Mouse (Mus musculus) left cerebral cortex, adult 11 months (tissue): ENCODE measurements around the gene Trp53i11.

Experiments used
- DNase-seq: peaks from one replicate; pipeline ENCODE4 v3.0.0; 2022; ENCODE audit warnings: low spot score

The Trp53i11 gene

DNA sequence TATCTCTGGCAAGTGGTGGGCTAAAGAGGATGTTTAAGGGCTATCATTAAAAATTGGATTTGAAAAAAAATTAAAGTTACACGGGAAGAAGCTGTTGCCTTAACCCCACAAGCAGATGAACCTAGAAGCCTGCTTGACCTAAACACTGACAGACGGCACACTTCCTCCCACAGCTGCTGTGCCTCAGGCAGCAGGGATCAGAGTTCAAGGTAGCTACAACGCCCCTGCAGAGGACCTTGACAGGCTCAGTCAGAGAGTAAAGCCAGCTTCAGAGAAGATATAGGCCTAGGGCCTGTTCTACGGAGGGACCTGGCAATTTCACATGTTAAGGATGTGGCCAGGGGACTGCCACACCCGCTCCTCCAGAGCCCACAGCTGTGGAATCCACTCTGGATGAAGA, 14.9 kb upstream of the Trp53i11 start:
- no peak for DNase-seq

DNA sequence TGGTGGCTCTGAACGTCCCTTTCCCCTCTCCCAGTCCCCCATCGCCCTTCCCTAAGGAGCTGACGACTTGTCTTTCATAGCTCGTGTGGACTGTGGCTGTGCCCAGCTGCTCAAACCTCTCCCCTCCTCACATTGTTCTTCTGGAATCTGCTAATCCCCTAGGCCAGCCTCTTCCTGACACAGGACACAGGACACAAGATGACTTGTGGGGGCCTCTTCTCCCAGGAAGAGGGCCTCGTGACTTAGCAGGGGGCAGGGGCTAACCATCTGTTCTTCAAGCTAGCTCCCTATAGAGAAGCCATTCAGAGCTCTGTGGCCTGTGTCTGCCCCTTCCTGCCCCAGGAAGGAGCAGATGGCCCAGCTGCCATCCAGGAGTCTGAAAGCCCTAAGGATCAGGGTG, 13.2 kb upstream of the Trp53i11 start:
- no peak for DNase-seq

- DNase-seq, result no peak
Measured at GRCm38 (mm10) chr2:93175278-93175677, 12.1 kb upstream of the Trp53i11 start.

- DNase-seq, result no peak
Measured at GRCm38 (mm10) chr2:93175721-93176120, 11.6 kb upstream of the Trp53i11 start.

- DNase-seq, result no peak
Measured at GRCm38 (mm10) chr2:93176193-93176798, 11.1 kb upstream of the Trp53i11 start.

GRCm38 (mm10) chr2:93176871-93177667, 10.3 kb upstream of the Trp53i11 start:
- DNase-seq, result no peak

GRCm38 (mm10) chr2:93177668-93178312, 9.6 kb upstream of the Trp53i11 start:
- DNase-seq, result no peak

DNA sequence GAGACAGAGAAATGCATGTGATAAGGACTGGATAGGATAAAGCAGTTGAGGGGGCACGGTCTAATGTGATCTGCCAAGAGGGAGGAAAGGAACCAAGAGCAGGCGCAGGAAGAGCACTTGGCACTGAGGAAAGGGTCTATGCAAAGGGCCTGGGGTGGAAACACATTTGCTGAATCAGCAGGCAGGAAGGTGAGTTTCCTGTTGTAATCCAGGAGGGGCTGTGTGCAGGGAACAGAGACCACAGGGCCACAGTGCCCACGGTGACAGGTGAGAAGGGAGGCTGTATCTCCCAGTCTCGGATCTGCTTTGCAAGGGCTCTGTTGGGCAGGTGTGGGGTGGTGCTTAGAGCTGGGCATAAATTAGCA, 9.1 kb upstream of the Trp53i11 start:
- DNase-seq, result no peak

DNA sequence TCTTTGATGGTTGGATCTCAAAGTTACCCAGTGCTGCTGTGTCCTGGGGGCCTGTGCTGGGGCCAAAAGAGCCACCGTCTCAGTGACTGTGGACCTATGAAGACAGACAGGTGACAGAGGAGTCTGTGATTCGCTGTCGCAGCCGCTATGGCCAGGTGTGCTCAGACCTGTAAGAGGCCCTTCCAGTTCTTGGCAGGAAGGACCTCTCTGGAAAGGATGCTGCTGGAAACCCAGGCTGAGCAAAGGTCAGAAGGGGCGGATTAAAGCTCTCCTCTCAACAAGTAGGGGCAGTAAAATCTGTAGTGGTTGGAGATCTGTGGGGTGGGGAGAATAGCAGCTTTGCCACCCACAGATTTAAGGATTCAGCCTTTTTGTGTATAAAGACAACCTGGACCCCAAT, 7.7 kb upstream of the Trp53i11 start:
- no peak for DNase-seq

DNA sequence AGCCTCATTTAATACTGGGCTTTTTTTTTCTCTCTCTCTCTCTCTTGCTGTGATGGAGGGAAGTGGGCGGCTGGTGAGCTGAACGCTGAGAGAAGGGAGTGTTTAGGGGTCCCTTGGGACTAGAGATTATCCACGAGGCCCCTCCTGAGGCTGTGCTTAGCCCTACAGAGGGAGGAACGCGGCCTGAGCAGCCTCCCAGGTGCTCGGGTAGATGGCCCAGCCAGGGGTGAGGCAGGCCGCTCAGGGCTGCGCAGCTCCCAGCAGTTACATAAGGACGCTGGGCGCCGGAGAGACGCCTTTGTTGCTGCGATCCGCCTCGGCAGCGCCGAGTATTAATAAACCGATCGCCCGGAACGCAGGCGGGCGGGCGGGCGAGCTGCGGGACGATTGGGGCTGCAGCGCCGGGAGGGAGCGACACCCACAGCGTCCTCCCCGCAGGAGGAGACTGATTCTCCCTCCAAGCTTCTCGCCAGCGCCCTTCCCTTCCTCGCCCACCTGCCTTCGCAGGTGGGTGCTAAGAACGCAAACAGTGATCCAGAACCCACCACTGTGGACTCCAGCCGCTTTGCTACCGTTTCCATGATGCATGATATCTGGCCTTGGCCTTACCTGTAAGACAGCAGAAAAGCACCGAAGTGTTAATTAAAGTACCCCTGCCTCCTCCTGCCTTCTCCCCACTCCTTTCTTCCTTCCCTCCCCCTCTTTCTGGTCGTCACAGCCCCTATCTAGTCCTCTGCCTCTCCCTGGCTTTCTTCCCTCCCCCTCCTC, 7.1 kb upstream of the Trp53i11 start:
- no peak for DNase-seq

DNA sequence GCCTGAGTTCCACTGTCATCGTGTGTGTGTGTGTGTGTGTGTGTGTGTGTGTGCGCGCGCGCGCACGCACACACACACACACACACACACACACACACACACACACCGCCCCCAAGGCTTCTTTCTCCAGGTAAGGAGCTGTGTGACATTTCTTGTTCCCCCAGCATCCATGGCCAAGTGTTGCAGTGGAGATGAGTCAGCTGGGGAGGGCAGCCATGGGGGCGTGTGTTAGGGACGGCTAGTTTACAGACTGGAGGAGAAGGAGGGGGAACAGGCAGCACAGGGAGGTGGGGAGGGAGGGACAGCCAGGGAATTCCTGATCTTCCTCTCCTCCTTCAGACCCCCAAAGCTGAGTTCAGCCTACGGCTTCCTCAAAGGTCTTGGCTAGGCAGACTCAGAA, 4.5 kb upstream of the Trp53i11 start:
- no peak for DNase-seq

DNA sequence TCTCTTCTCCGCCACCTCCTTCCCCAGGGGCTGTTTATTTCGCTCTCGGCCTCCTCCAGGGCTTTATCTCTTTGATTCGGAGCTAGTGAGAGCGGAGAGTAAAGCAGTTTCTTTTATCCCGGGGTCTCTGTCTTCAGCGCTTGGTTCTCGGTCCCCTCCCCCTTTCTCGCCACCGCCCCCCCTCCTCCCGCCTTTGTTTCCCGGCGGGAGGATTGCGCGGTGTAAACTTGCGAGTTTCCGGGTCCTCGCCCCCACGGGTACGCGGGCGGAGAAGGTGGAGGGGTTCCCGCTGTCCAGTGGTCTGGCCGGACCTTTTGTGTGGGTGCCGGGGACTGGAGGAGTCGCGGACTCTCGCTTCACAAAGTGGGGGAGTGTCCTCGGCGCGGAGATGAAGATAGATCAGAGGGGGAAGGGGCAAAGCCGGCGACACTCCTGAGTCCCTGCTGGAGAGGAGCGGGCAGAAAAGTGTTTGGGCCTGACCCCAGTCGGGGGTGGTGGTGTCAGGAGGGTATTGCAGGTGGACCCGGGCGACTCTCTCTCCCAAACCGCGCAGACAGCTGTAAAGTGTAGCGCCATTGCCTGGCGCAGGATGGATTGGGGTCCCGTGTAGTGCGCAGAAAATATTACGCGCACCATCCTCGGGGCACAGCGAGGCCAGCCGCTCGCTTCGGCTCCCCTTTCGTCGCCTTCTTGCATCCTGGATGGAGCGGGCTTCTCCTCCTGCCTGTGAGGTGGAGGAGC, 842 bp downstream of the Trp53i11 start:
- no peak for DNase-seq

DNA sequence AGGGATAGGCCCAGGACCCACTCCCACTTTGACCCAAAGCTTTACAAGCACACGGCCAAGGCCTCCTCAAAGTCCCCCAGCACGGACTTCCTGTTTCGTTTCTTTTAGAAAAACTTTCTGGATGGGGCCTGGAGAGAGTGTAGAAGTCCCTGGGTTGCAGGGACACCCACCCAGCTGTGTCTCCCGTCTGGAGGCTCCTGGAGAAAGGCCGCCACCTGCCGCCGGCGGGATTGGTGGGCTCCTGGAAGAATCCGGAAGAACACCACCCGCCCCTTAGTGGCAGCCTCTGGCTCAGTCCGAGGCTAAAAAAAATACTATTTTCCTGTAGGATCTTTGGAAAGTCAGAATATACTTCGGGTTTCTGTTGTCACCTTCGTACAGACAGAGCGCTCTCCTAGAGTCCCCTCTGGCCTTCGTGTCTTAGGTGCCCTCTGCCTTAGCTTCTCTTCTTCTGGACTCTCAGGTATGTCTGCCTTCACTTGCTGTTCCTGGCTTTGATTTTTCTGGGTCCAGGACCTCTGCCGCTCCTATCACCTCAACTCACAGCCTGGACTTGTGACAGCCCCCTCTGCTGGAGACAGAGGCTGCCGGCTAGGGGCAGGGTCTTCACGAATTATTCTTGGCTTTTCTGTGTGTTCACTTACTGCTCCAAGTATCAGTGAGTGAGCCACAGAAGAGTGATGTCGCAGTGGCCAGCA, 1.6 kb downstream of the Trp53i11 start:
- DNase-seq, result no peak

DNA sequence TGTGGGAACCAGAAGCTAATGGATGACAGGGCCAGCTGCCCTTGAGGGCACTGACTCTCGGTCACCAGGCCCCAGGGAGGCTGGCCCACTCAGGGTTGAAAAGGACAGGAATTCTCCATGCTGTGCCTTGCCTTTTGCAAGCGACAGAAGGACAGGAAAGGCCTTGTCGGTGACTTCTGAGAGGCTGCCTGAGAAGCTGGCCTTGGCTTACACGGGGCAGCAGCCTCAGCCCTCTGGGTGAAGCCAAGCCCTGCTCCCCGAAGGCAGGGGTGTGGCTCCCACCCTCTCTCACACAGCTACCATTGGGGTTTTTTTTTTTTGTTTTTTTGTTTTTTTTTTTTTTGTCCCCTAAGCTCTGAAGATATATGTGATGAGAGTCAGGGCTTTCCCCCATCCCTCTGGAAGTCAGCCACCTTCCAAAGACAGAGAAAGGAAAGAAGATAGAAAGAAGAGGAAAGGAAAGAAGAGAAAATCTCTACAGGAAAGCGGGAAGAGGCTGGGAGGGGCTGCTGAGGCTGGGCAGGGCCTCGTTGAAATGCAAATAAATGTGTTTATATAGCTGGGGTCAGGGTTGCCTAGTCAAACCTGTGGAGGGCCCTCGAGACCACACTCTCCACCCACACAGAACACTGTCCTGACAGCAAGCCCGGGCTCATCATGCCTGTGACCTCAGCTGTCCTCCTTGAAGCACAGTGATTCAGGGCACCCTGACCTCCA, 3.6 kb downstream of the Trp53i11 start:
- no peak for DNase-seq

GRCm38 (mm10) chr2:93191488-93192181, 4.3 kb downstream of the Trp53i11 start:
- DNase-seq, result no peak

GRCm38 (mm10) chr2:93192182-93192560, 4.8 kb downstream of the Trp53i11 start:
- DNase-seq, result no peak

GRCm38 (mm10) chr2:93192671-93193080, 5.3 kb downstream of the Trp53i11 start:
- DNase-seq, result no peak

DNA sequence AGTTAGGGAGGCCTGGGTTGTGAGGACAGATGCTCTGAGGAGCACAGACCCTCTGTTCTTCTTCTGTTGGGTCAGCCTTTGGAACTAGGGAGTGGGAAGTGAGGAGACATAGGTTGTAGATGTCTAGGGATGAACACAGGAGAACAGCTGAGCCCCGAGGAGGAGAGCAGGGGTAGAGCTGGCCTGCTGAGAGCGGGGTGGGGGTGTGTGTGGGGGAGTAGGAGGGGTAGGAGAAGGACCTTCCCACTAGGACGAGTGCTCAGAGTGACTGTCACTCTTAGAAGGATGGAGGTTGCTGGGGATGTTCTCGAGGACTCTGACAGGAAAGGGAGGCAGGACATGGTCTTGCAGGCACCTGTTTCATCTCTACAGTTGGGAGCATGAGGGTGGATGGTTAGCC, 6.5 kb downstream of the Trp53i11 start:
- DNase-seq, result no peak

- DNase-seq, result peak; percentile 77
Measured at GRCm38 (mm10) chr2:93198846-93199245, 11.5 kb downstream of the Trp53i11 start.

GRCm38 (mm10) chr2:93199531-93199974, 12.2 kb downstream of the Trp53i11 start:
- no peak for DNase-seq
